Mouse (Mus musculus) T-helper 17 cell (primary cell): ENCODE data around the gene Ppa2.

Experiments used
- in situ Hi-C, 2 experiments: fragments of 300-600 bp; cut with MboI, MseI; formaldehyde crosslinking; loops; 1 replicate in 1 of 2; 2 replicates in 1 of 2; pipeline ENCODE4 v1.15.1; 2025; ENCODE audit warnings: high pct_unique_total_duplicates in 2 of 2

Ppa2 gene

DNA sequence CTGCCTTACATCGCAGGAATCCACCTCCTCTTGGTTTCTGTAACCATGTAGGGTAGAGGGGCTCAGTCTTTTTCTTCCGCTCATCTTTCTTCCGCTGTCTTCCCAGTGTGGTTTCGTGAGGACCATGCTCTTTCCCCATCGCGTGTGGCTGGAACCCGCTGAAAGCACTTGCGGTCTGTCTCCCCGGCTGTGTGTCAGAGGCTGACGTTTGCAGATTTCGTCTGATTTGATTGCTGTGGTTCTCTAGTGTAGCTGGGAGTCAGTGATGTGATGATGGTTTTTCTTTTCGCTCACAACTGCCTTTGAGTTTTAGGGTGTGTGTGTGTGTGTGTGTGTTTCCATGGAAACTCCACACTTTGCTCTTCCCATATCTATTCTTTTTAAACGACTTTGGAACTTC, 18.6 kb downstream of the Ppa2 start:
- in situ Hi-C loops, result loop anchor here (25.0 kb wide), 2 partner anchors 184 to 1884 kb away; partner anchors contain the start of gene Cenpe (in 1 of the 2)

DNA sequence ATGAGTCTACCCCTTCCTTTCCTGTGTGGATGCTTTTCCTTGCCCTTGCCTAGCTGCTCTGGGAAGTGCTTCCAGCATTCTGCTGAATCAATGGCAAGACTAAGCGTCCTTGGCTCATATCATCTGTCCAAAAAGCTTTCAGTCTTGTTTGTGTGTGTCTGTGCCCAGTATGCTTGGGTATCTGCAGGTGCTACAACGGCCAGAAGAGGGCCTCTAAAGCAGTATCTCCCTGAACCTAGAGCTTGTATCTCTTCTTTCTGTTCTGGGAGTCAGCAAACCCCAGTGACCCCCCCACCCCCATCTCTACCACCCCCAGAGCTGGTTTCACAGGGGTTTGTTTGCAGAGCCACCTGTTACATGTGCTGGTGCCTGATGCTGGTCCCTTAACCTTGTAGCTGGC, 19.5 kb downstream of the Ppa2 start:
- in situ Hi-C loops, result loop anchor here (25.0 kb wide), 2 partner anchors 183 to 1883 kb away; partner anchors contain the start of gene Cenpe (in 1 of the 2)

DNA sequence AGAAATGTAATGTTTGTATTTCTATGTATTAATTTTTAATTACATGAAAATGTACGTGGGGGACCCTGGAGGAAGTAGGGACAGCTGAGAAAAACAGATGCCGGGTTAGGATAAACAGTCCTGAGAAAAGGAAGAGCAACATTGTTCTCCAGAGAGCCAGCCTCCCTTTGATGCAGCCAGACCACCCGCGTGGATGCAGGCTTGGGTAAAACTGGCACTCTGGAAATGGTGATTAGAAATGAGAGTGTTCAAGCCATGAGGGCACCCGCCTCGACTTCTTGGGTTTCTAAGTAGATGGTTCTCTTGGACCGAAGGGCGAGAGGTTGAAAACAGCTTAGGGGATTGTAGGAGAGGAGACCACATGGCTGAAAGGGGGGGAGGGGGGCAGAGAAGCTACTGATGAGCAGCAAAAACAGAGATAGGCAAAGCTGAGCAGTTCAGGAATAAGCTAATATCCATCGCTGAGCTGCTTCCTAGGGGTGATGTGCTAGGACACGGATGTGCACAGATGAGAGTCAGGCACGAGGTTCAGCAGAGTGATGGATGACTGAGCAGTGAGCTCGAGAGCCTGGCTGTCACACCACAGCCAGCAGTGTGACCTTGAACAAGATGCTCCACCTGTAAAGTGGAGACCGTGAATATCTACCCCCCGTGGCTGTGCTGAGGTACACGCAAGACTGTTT, 21.4 kb downstream of the Ppa2 start:
- in situ Hi-C loops, result loop anchor here (5.0 to 25.0 kb wide), 4 partner anchors 103 to 1881 kb away; partner anchors contain the start of gene Cenpe (in 1 of the 2)

DNA sequence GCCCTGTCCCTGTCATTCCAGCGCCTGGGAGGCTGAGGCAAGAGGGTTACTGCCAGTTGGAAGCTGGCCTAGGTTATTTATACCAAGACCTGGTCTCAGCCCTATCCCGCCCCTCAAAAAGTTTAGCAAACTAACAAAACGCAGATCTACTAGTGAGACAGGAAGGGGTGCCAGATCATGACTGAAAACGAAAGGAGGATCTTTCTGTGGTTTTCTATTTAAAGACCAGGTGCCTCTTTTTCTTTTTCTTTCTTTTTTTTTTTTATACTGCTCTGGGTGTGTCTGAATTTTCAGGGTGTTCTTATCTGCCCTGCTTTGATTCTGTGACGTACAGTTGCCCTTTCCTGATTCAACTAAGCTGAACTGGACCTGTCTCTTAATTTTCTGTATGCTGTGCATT, 22.4 kb downstream of the Ppa2 start:
- in situ Hi-C loops, result loop anchor here (5.0 to 25.0 kb wide), 4 partner anchors 103 to 1880 kb away; partner anchors contain the start of gene Cenpe (in 1 of the 2)

DNA sequence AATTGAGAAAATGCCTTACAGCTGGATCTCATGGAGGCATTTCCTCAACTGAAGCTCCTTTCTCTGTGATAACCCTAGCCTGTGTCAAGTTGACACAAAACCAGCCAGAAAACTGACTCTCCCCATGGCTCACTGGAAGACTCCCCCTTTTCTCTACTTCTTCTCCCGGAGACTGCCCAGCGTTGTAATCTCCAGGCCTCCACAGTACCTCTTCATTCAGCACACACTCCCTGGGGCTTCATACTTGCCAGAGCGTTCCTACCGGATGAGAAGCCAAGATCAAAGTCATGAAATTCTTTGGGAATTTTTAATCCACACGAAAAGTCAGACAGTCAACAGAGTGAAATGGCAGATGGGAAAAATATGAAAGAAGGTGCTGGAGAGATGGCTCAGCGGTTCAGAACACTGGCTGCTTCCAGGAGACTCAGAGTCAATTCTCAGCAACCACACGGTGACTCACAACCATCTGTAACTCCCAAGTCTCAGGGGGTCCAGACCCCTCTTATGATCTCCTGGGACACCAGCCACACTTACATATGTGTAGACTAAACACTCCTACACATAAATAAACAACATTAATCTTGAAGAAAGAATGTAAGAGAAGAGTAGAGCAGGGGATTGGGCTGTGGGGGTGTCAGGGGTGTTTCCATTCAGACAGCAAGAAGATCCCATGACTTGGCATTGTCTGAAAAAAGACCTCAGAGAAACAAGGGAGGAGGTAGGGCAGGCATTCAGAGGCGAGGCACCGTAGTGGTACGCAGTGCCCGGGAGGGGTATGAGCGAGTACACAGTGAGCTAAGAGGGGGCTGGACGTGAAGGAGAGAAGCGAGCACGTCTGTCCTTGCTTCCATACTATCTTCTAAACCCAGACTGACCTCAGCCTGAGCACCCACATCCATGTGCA, 23.6 kb downstream of the Ppa2 start:
- in situ Hi-C loops, result loop anchor here (5.0 to 25.0 kb wide), 4 partner anchors 101 to 1879 kb away; partner anchors contain the start of gene Cenpe (in 1 of the 2)

DNA sequence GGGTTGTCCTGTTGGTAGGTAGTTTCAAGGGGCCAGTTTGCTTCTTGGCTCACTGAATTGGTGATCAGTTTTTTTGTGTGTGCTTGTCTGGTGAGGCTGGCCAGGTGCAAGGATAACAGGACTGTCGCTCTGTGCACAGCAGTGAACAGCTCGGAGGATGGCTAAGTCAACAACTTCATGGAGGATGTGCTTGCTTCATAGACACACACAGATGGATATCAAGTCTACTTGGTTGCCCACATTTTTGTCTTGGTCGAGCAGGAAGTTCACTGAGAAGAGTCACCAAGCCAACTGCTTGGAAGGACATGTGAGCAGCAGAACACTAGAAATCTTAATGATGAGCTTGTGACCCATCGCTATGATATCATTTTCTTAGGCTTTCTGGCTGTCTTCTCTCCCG, 24.8 kb downstream of the Ppa2 start:
- in situ Hi-C loops, result loop anchor here (5.0 to 25.0 kb wide), 4 partner anchors 100 to 1878 kb away; partner anchors contain the start of gene Cenpe (in 1 of the 2)

DNA sequence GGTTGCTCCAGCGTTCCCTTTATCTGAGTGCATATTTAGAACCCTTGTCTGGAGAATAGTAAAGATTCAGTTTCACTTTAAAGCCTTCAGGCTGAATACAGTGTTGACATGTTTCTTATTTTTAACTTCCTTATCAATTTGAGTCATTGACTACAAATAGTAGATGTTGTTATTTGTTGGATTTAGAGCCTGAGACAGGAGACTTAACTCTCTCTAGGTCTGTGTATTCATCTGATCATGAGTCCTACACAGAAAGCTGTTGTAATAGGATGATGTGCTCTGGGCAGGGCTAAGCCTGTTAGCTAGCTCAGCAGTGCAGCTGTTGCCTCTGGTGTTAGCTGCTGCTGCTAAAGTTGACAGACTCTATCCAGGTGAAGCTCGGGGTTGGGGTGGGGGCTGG, 25.3 kb downstream of the Ppa2 start:
- in situ Hi-C loops, result loop anchor here (10.0 to 25.0 kb wide), 3 partner anchors 100 to 1877 kb away; partner anchors contain the start of gene Cenpe (in 1 of the 2)

DNA sequence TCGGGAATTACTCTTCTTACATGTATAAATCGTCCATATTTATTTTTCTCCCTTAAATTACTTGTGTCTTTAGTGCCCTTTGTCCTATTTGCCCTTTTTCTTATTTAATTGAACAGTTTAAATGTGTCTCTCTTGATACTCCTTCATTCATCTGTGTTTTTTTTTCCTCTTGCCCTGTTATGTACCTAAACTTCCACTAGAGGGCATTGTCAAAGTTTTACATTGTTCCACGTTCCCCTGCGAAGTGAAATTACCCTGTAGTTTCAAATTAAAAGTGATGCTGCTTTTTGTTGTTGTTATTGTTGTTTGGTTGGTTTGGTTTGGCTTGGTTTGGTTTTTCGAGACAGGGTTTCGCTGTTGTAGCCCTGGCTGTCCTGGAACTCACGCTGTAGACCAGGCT, 26.5 kb downstream of the Ppa2 start:
- in situ Hi-C loops, result loop anchor here (10.0 to 25.0 kb wide), 3 partner anchors 98 to 1876 kb away; partner anchors contain the start of gene Cenpe (in 1 of the 2)

DNA sequence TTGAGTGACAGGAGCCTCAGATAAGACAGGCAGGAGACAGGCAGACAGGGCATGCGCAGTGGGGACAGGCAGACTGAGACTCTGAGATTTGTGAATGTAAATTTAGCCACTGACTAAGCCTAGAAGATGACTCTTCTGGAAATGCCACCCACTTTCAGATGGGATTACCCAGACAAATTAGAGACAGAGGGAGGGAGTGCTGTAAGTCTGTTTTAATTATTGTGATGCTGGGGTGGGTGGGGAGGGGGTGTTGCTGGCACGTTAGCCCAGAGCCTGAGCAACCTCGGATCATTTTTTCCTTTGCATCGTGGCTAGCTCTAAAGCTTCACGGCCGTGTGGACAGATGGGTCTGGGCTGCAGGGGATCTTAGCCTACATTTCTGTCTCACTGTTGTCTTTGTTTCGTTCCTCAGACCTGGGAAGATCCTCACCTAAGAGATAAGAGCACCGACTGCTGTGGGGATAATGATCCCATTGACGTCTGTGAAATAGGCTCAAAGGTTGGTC, 29.0 kb downstream of the Ppa2 start:
- in situ Hi-C loops, result loop anchor here (10.0 to 25.0 kb wide), 3 partner anchors 96 to 1873 kb away; partner anchors contain the start of gene Cenpe (in 1 of the 2)

DNA sequence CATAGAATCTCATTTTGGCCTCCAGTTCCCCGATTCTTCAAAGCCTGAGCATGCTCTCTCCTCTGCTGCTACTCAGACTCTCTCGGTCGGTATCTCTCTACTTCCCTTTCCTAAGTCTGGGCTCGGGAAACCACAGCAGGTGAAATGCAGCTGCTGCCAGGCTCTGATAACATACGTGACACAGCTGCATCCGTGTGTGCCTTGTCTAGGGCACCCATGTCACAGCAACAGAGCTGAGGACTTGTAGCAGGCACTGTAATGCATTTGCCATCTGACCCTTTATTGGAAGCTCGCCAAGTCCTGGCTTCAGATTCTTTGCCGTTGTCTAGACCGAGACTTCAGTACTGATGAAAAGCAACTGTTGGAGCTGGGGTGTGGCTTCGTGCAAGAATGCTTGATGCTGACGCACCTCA, 29.5 kb downstream of the Ppa2 start:
- in situ Hi-C loops, result loop anchor here (10.0 to 25.0 kb wide), 3 partner anchors 95 to 1873 kb away; partner anchors contain the start of gene Cenpe (in 1 of the 2)

DNA sequence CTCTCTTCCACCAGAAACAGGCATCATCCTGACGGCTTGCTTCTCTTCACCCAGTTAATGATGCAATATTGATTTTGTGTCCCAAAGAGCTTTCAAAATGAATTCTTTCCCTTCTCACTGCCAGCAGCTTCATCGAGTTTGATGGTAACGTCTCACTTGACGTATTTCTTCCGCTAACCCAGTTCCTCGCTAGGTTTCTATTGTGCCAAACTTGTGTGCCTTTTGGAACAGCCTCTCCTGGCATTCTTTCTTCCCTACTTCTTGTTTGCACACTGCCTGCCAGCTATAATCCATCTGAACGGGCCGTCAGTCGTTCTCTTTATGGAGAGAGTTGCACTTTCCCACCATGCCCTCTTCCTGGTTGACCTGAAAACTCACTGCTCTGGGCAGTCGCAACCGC, 31.2 kb downstream of the Ppa2 start:
- in situ Hi-C loops, result loop anchor here (10.0 to 25.0 kb wide), 3 partner anchors 171 to 1871 kb away; partner anchors contain the start of gene Cenpe (in 1 of the 2)

DNA sequence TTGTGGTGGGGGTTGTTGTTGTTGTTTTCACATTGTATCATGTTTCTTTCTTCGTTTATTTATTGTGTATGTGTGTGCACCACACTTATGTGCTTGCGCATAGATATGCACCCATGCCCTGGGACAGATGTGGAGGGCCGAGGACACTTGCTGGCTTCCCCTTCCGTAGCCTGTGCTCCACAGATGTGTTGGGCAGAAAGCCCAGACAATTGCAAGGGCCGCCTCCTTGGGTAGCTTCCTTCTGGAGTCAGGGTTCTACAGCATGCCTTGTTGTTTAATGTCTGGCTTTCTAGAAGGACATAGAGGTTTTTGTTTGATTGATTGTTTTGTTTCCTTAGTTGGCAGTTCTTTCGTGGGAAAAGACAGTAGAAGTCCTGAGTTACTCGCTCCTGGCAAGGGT, 37.6 kb downstream of the Ppa2 start:
- in situ Hi-C loops, result loop anchor here (10.0 to 25.0 kb wide), 3 partner anchors 165 to 1865 kb away; partner anchors contain the start of gene Cenpe (in 1 of the 2)

DNA sequence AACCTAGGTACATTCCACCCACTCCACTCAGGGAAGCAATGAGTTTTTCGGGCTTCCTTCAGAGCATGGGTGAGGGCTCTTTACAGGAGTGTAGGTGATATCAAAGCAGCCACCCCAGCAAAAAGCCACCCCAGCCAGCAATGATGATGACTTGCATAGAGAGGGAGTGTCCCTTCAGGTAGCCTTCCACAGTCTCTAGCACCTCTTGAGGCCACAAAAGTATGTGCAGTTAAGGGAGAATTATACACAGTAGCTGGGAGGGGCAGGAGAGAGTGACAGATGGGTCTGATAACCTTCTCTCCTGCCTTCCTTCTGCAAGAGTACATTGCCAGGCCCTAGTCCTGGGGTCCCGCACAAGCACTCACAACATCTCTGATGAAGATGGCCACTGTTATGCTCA, 38.9 kb downstream of the Ppa2 start:
- in situ Hi-C loops, result loop anchor here (10.0 to 25.0 kb wide), 3 partner anchors 163 to 1863 kb away; partner anchors contain the start of gene Cenpe (in 1 of the 2)

DNA sequence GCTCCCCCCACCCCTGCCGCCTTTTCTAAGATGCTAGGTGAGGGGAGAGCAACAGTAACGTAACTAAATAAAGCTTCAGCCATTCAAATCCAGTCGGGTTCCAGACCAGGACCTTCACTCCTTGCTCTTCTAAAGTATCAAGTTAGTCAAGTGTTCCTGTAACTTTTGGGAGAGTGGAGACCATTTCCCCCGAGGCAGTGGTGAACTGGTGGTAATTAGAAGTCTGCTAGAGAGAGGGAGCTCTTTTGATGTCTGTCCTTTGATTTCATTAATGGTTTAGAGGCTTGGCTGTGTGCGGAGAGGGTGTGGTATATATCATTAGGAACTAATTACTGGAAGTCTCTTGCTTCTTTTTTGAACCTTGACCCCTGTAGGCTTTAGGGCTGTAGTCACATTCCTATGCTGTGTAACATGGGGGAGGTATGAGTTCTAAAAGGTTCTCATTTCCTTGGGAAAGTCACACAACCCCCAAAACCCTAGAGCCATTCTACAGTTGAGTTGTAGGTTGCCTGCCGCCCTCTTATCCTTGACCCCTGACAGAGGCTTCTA, 47.6 kb downstream of the Ppa2 start:
- in situ Hi-C loops, result no loop called here

DNA sequence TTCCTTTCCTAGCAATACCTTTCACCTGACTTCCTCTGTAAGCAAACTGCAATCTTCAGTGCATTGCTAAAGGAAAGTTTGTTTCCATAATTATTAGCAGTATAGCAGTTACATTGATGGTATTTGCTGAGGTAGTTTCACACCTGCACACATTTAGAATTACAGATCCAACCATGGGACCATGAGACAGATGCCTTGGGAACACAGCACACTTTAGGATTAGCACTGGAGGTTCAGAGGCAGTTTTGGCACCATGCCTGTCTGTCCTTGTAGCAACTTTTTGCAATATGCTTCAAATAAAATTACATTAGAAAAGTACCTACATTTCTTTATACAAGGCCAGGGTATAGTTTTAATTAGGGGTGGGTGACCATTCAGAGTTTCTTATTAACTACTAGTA, 48.1 kb downstream of the Ppa2 start:
- in situ Hi-C loops, result no loop called here

DNA sequence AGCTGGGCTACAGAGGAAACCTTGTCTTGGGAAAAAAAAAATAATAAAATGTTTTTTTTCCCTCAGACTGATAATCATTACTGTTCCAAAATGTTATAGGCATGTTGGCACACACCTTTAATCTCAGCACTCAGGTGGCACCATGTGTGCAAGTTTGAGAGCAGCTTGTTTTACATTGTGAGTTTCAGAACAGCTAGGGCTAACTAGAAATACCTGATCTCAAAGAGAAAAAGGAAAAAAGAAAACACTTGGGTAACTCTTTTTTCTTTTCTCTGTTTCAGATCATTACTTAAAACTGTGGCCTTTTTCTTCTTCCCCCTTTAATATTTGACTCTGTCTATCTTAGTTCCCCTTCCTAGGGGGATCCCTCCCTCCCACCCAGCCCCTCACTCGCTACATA, 51.5 kb downstream of the Ppa2 start:
- in situ Hi-C loops, result no loop called here

DNA sequence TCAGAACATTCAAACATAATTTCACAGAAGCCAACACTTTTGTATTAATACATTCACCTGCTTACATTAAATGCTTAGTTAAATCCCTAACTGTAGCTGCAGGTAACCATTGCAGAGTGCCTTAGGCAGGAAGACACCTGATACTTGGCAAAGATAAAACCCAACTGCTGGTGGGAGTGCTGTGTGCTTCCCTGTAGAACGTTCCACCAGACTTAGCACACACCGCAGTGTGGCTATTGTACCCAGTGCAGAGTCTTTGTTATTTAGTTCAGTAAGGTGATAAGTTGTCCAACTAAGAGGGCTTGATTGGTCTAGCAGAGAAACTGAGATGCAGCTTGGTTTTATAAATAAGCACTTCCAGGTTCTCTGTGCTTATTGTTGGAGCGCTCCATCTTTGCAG, 54.2 kb downstream of the Ppa2 start:
- in situ Hi-C loops, result no loop called here

DNA sequence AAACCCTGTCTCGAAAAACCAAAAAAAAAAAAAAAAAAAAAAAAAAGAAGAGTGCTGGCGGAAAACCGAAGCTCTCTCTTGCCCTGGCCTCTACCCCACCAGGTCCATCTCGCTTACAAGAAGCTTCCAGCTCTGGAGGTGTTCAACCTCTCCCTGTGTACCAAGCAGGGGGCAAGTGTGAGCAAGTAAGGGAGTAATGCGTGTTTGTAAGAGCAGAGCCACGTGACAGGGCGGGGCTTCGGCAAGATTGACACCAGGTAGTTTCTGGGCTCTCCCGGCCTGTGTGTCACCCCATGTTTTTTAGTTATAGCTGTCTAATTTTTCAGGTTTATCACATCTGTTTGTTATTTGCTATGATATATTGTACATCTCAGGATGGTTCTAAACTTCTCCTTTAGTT, 56.2 kb downstream of the Ppa2 start:
- in situ Hi-C loops, result loop anchor here in 1 of 2 experiments (5.0 kb wide), 1 partner anchor 1426 kb away; no protein-coding TSS in a partner anchor

DNA sequence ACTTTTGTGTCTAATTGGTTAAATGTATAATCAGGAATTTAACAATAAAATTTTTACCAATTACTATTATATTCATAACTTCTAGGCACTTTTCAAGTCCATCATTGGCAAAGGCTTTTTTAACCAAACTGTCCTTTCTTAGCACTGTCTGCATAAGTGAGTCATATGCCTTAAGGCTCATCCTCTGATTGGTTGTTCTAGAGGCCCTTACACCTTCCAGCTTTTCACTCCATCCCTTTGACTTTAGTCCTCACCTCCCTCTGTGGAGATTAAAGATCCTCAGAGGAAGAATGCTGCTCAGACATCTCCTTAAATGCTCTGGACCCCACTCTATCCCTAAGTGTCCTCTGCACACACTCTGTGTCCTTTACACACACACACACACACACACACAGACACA, 68.3 kb downstream of the Ppa2 start:
- in situ Hi-C loops, result no loop called here

DNA sequence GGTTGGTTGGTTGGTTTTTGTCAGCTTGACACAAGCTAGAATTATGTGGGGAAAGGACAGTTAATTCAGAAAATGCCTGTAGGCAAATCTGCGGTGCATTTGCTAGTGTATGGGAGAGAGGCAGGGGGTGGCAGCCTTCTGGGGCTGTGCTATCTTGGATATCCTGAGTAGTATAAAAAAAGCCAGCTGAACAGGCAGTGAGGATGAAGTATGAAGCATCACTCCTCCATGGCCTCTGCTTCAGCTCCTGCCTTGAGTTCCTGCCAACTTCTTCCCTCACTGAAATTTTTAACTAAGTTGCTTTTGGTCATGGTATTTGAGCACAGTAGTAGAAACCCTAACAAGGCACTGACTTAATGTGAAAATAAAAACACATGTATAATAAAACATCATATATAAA, 70.1 kb downstream of the Ppa2 start:
- in situ Hi-C loops, result no loop called here

DNA sequence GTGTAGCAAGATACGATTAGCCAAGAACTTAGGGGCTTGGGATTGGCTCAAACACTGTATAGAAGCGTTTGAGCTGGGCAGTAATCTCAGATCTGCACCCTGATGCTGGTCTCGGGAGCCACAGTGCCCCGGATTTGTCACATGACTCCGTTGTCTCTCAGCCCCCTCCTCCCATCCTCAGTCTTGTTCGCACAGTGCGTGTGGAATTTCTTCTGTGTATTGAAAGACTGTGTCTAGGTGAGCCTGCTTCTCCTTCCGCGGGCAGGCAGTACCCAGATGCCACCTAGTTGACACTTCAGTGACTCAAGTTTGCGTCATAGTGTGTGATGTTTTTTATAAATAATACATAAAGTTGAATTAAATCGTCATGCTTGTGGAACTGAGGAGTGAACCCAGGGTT, 71.6 kb downstream of the Ppa2 start:
- in situ Hi-C loops, result no loop called here
